Mouse (Mus musculus): Measurements from ENCODE around the gene Tmem127.
A peak's percentile ranks its signal among the peaks of the same experiment; 100 is the strongest.
"Not testable (repeated sequence)": the region's sequence is repeated elsewhere in the genome, so short reads cannot be mapped to it uniquely, and the experiment has no call there.

Tmem127 gene

GRCm38 (mm10) chr2:127247592-127248333 is at the start of gene Tmem127, which contains the start of gene Ciao1:
Gene Tmem127, plus strand, starts transcription at chr2:127247908.
Gene Ciao1, minus strand, starts transcription at chr2:127247816.
- peak; percentile 100 for DNase-seq

GRCm38 (mm10) chr2:127204932-127205331 is 42.8 kb upstream of the Tmem127 start:
- DNase-seq = peak; percentile 63

GRCm38 (mm10) chr2:127205936-127206335 is 41.8 kb upstream of the Tmem127 start:
- not testable (repeated sequence) for DNase-seq

GRCm38 (mm10) chr2:127206916-127207315 is 40.8 kb upstream of the Tmem127 start:
- DNase-seq = no peak

- peak; percentile 99 for DNase-seq
Observed at GRCm38 (mm10) chr2:127207547-127208451, 39.9 kb upstream of the Tmem127 start, which contains the start of the genes 1810024B03Rik and Snrnp200. Gene 1810024B03Rik, minus strand, starts transcription at chr2:127208280. Gene Snrnp200, plus strand, starts transcription at chr2:127208386.

GRCm38 (mm10) chr2:127208452-127208769 is 39.3 kb upstream of the Tmem127 start:
- no peak for DNase-seq

- DNase-seq = no peak
Observed at GRCm38 (mm10) chr2:127210701-127211100, 37.0 kb upstream of the Tmem127 start.

- DNase-seq = no peak
Observed at GRCm38 (mm10) chr2:127217746-127218145, 30.0 kb upstream of the Tmem127 start.

- no peak for DNase-seq
Observed at GRCm38 (mm10) chr2:127225261-127225660, 22.4 kb upstream of the Tmem127 start.

GRCm38 (mm10) chr2:127237897-127238610 is 9.7 kb upstream of the Tmem127 start:
- no peak for DNase-seq

- no peak for DNase-seq
Observed at GRCm38 (mm10) chr2:127240065-127240464, 7.6 kb upstream of the Tmem127 start.

- DNase-seq = peak; percentile 58
Observed at GRCm38 (mm10) chr2:127248334-127249004, 761 bp downstream of the Tmem127 start.

GRCm38 (mm10) chr2:127250291-127251008 is 2.7 kb downstream of the Tmem127 start:
- DNase-seq = no peak

GRCm38 (mm10) chr2:127251457-127251856 is 3.7 kb downstream of the Tmem127 start:
- DNase-seq = no peak

- no peak for DNase-seq
Observed at GRCm38 (mm10) chr2:127251880-127252527, 4.3 kb downstream of the Tmem127 start.

GRCm38 (mm10) chr2:127252787-127253186 is 5.1 kb downstream of the Tmem127 start:
- no peak for DNase-seq

- DNase-seq = no peak
Observed at GRCm38 (mm10) chr2:127254604-127255134, 7.0 kb downstream of the Tmem127 start.

GRCm38 (mm10) chr2:127255294-127255693 is 7.6 kb downstream of the Tmem127 start:
- no peak for DNase-seq

GRCm38 (mm10) chr2:127259340-127259739 is 11.6 kb downstream of the Tmem127 start:
- DNase-seq = no peak

GRCm38 (mm10) chr2:127262480-127262879 is 14.8 kb downstream of the Tmem127 start:
- no peak for DNase-seq

GRCm38 (mm10) chr2:127267854-127268253 is 20.1 kb downstream of the Tmem127 start:
- DNase-seq = no peak
